Mouse (Mus musculus) MEL-GATA-1-ER (cell line): ENCODE measurements at regions not wholly inside any gene's neighbourhood (a gene's known extent, or its start where the extent isn't known, plus 50 kb on each side); places are given as distances from the start of the nearest gene placed in this dataset.

Experiments
- DNase-seq: peaks from one replicate; pipeline ENCODE4 v3.0.0-alpha.2; 2012; ENCODE audit warnings: low read depth; ENCODE audit errors: extremely low read depth

- DNase-seq: no peak
Measured at GRCm38 (mm10) chr1:75983487-75983886, 437.4 kb downstream of the Slc4a3 start.

GRCm38 (mm10) chr1:75988496-75988895 lies 442.4 kb downstream of the Slc4a3 start:
- no peak for DNase-seq

GRCm38 (mm10) chr1:75992039-75992438 lies 446.0 kb downstream of the Slc4a3 start:
- no peak for DNase-seq

- DNase-seq: no peak
Measured at GRCm38 (mm10) chr1:75997222-75997621, 451.2 kb downstream of the Slc4a3 start.

- no peak for DNase-seq
Measured at GRCm38 (mm10) chr1:76001124-76001523, 455.1 kb downstream of the Slc4a3 start.

- DNase-seq: no peak
Measured at GRCm38 (mm10) chr1:76009601-76010000, 463.5 kb downstream of the Slc4a3 start.

- no peak for DNase-seq
Measured at GRCm38 (mm10) chr1:76010212-76010800, 464.2 kb downstream of the Slc4a3 start.

GRCm38 (mm10) chr1:76018588-76018987 lies 472.5 kb downstream of the Slc4a3 start:
- no peak for DNase-seq

- DNase-seq: no peak
Measured at GRCm38 (mm10) chr1:76019071-76019470, 473.0 kb downstream of the Slc4a3 start.

GRCm38 (mm10) chr1:76024650-76025049 lies 478.6 kb downstream of the Slc4a3 start:
- DNase-seq: no peak

- no peak for DNase-seq
Measured at GRCm38 (mm10) chr1:76025389-76025788, 479.3 kb downstream of the Slc4a3 start.

GRCm38 (mm10) chr1:76029059-76029458 lies 483.0 kb downstream of the Slc4a3 start:
- DNase-seq: no peak

GRCm38 (mm10) chr1:76031171-76031922 lies 485.3 kb downstream of the Slc4a3 start:
- DNase-seq: no peak

GRCm38 (mm10) chr1:76031923-76032285 lies 485.8 kb downstream of the Slc4a3 start:
- DNase-seq: no peak

GRCm38 (mm10) chr1:76032626-76033025 lies 486.6 kb downstream of the Slc4a3 start:
- DNase-seq: no peak

- no peak for DNase-seq
Measured at GRCm38 (mm10) chr1:76036316-76036715, 490.2 kb downstream of the Slc4a3 start.

GRCm38 (mm10) chr1:76039029-76039655 lies 493.1 kb downstream of the Slc4a3 start:
- DNase-seq: no peak

- no peak for DNase-seq
Measured at GRCm38 (mm10) chr1:76039661-76040060, 493.6 kb downstream of the Slc4a3 start.

GRCm38 (mm10) chr1:76050264-76050663 lies 504.2 kb downstream of the Slc4a3 start:
- DNase-seq: no peak

GRCm38 (mm10) chr1:76053378-76054171 lies 507.5 kb downstream of the Slc4a3 start:
- no peak for DNase-seq

- no peak for DNase-seq
Measured at GRCm38 (mm10) chr1:76065783-76066182, 519.7 kb downstream of the Slc4a3 start.

GRCm38 (mm10) chr1:76070831-76071321 lies 524.8 kb downstream of the Slc4a3 start:
- DNase-seq: no peak
